Mouse (Mus musculus): ENCODE measurements around the gene Shroom1. TPM values are rescaled to one million over a fixed set of nuclear protein-coding genes. Genes with fewer than 3 reads are reported as not detected.
A peak's percentile ranks its signal among the peaks of the same experiment; 100 is the strongest.

Gene Shroom1
- polyA plus RNA-seq, 1 experiment from 2014 or later: 2.3 TPM

GRCm38 (mm10) chr11:53469968-53470695, 13.1 kb downstream of the Shroom1 start, which contains the start of gene Gm9837:
TSS of gene Gm9837 (minus strand) at chr11:53470479.
- Histone ChIP-seq H3K9ac (replicated peaks) (peak within 1 kb of the TSS; percentile 21; the same call in 1 of the 2 replicates), H3K4me3 (peak within 1 kb of the TSS; percentile 23), H3K9me3 (no peaks in the 10 kb centered on the region), H3K36me3 (no peaks in the 10 kb centered on the region), H3K4me2 (replicated peaks) (peak within 1 kb of the TSS; percentile 43), H3K27ac (replicated peaks) (peak within 1 kb of the TSS; percentile 63), H3K4me1 (peaks cover 30% of the 10 kb centered on the region), H3K27me3 (peaks cover 18% of the 10 kb centered on the region; the same call in 1 of the 2 replicates)
- ATAC-seq (replicated peaks): peak; percentile 89
- under 1% methylated on average over 29 of the region's 29 CpGs for WGBS

- H3K36me3 ChIP-seq: no peaks in the 10 kb centered on the region
- 78% methylated on average over 3 of the region's 3 CpGs for WGBS
- no peak for ATAC-seq (replicated peaks)
- peaks cover 35% of the 10 kb centered on the region for H3K4me1 ChIP-seq
- no peak overlapping the region for H3K9ac ChIP-seq (replicated peaks)
- no peak overlapping the region for H3K4me3 ChIP-seq
- H3K4me2 ChIP-seq (replicated peaks): no peak overlapping the region
- no peak overlapping the region for H3K27ac ChIP-seq (replicated peaks)
- H3K9me3 ChIP-seq: no peaks in the 10 kb centered on the region
- H3K27me3 ChIP-seq: peaks cover 14% of the 10 kb centered on the region; the same call in 1 of the 2 replicates
Measured at GRCm38 (mm10) chr11:53472709-53473108, 15.7 kb downstream of the Shroom1 start.

- 0 out of 2 replicates have a peak, but pooled peaks have one; percentile 24 for ATAC-seq (replicated peaks)
- peak overlapping the region; percentile 25; the same call in 1 of the 2 replicates for H3K9ac ChIP-seq (replicated peaks)
- peak overlapping the region; percentile 19 for H3K4me3 ChIP-seq
- 15% methylated on average over 8 of the region's 8 CpGs for WGBS
- peak overlapping the region; percentile 40 for H3K4me2 ChIP-seq (replicated peaks)
- H3K27me3 ChIP-seq: peaks cover 42% of the 10 kb centered on the region
- H3K36me3 ChIP-seq: no peaks in the 10 kb centered on the region
- H3K4me1 ChIP-seq: peaks cover 42% of the 10 kb centered on the region
- peak overlapping the region; percentile 87 for H3K27ac ChIP-seq (replicated peaks)
- H3K9me3 ChIP-seq: no peaks in the 10 kb centered on the region
Measured at GRCm38 (mm10) chr11:53475620-53476019, 18.6 kb downstream of the Shroom1 start.

GRCm38 (mm10) chr11:53477833-53478232, 20.8 kb downstream of the Shroom1 start:
- Histone ChIP-seq H3K36me3 (no peaks in the 10 kb centered on the region), H3K27ac (replicated peaks) (no peak overlapping the region), H3K4me3 (no peak overlapping the region), H3K4me2 (replicated peaks) (no peak overlapping the region; the same call in 1 of the 2 replicates), H3K4me1 (peaks cover 38% of the 10 kb centered on the region), H3K9me3 (no peaks in the 10 kb centered on the region), H3K27me3 (peaks cover 45% of the 10 kb centered on the region), H3K9ac (replicated peaks) (no peak overlapping the region)
- WGBS: 50% methylated on average over 7 of the region's 7 CpGs
- no peak for ATAC-seq (replicated peaks)

GRCm38 (mm10) chr11:53478383-53479170, 21.6 kb downstream of the Shroom1 start:
- Histone ChIP-seq H3K4me2 (replicated peaks) (peak overlapping the region; percentile 82), H3K36me3 (no peaks in the 10 kb centered on the region), H3K9me3 (no peaks in the 10 kb centered on the region), H3K27ac (replicated peaks) (no peak overlapping the region), H3K9ac (replicated peaks) (peak overlapping the region; percentile 57), H3K27me3 (peaks cover 45% of the 10 kb centered on the region), H3K4me1 (peaks cover 38% of the 10 kb centered on the region), H3K4me3 (peak overlapping the region; percentile 50)
- peak; percentile 41; the same call in 1 of the 2 replicates for ATAC-seq (replicated peaks)
- 4% methylated on average over 71 of the region's 79 CpGs for WGBS

- Histone ChIP-seq H3K4me2 (replicated peaks) (peak overlapping the region; percentile 82), H3K36me3 (no peaks in the 10 kb centered on the region), H3K27ac (replicated peaks) (no peak overlapping the region), H3K27me3 (peaks cover 45% of the 10 kb centered on the region), H3K9ac (replicated peaks) (peak overlapping the region; percentile 57), H3K9me3 (no peaks in the 10 kb centered on the region), H3K4me3 (peak overlapping the region; percentile 50), H3K4me1 (peaks cover 38% of the 10 kb centered on the region)
- WGBS: 1% methylated on average over 62 of the region's 62 CpGs
- ATAC-seq (replicated peaks): peak; percentile 51
Measured at GRCm38 (mm10) chr11:53479171-53479782, 22.3 kb downstream of the Shroom1 start.

- 4% methylated on average over 40 of the region's 40 CpGs for WGBS
- peak within 1 kb of the TSS; percentile 82 for H3K4me2 ChIP-seq (replicated peaks)
- no peak within 1 kb of the TSS for H3K27ac ChIP-seq (replicated peaks)
- peak within 1 kb of the TSS; percentile 57 for H3K9ac ChIP-seq (replicated peaks)
- H3K27me3 ChIP-seq: peaks cover 39% of the 10 kb centered on the region
- H3K4me3 ChIP-seq: peak within 1 kb of the TSS; percentile 50
- H3K9me3 ChIP-seq: no peaks in the 10 kb centered on the region
- H3K36me3 ChIP-seq: no peaks in the 10 kb centered on the region
- H3K4me1 ChIP-seq: peaks cover 33% of the 10 kb centered on the region
- no peak; the same call in 1 of the 2 replicates for ATAC-seq (replicated peaks)
Measured at GRCm38 (mm10) chr11:53479783-53480301, 22.8 kb downstream of the Shroom1 start, which contains the start of the genes Gm9945 and Sowaha. TSS of gene Gm9945 (plus strand) at chr11:53480166. TSS of gene Sowaha (minus strand) at chr11:53480274.

GRCm38 (mm10) chr11:53481088-53481730, 24.2 kb downstream of the Shroom1 start:
- 72% methylated on average over 4 of the region's 4 CpGs for WGBS
- Histone ChIP-seq H3K4me3 (no peak overlapping the region), H3K9ac (replicated peaks) (no peak overlapping the region), H3K9me3 (no peaks in the 10 kb centered on the region), H3K4me1 (peaks cover 19% of the 10 kb centered on the region), H3K27ac (replicated peaks) (no peak overlapping the region), H3K36me3 (no peaks in the 10 kb centered on the region), H3K27me3 (peaks cover 39% of the 10 kb centered on the region), H3K4me2 (replicated peaks) (no peak overlapping the region)
- no peak for ATAC-seq (replicated peaks)

GRCm38 (mm10) chr11:53483159-53483891, 26.3 kb downstream of the Shroom1 start:
- no peak for ATAC-seq (replicated peaks)

GRCm38 (mm10) chr11:53485719-53486118, 28.7 kb downstream of the Shroom1 start:
- no peak for ATAC-seq (replicated peaks)
- WGBS: 45% methylated on average over 3 of the region's 3 CpGs
- Histone ChIP-seq H3K4me2 (replicated peaks) (no peak overlapping the region), H3K4me3 (no peak overlapping the region), H3K27me3 (peaks cover 5% of the 10 kb centered on the region; the same call in 1 of the 2 replicates), H3K9me3 (no peaks in the 10 kb centered on the region), H3K4me1 (peaks cover 5% of the 10 kb centered on the region; the same call in 1 of the 2 replicates), H3K9ac (replicated peaks) (no peak overlapping the region), H3K36me3 (no peaks in the 10 kb centered on the region), H3K27ac (replicated peaks) (no peak overlapping the region)

More at GRCm38 (mm10) chr11:53483159-53483891, 26.3 kb downstream of the Shroom1 start:
- no peak overlapping the region for H3K4me2 ChIP-seq (replicated peaks)
- peaks cover 22% of the 10 kb centered on the region for H3K4me1 ChIP-seq
- H3K9ac ChIP-seq (replicated peaks): no peak overlapping the region
- no peak overlapping the region for H3K4me3 ChIP-seq
- no peaks in the 10 kb centered on the region for H3K9me3 ChIP-seq
- WGBS: 82% methylated on average over 9 of the region's 9 CpGs
- H3K27ac ChIP-seq (replicated peaks): no peak overlapping the region
- H3K27me3 ChIP-seq: peaks cover 29% of the 10 kb centered on the region
- H3K36me3 ChIP-seq: no peaks in the 10 kb centered on the region

Data from forebrain, embryonic 15.5 days (tissue).